Mouse (Mus musculus) lung, postnatal 4 days (tissue): ENCODE measurements around the gene Slc15a3.
A peak's percentile ranks its signal among the peaks of the same experiment; 100 is the strongest.

ENCODE experiments used
- DNase-seq, 2 experiments: peaks; one replicate each; pipeline ENCODE4 v3.0.0; 2021

The Slc15a3 gene

GRCm38 (mm10) chr19:10822534-10822933 lies 17.0 kb upstream of the Slc15a3 start:
- DNase-seq = no peak

GRCm38 (mm10) chr19:10824061-10824460 lies 15.5 kb upstream of the Slc15a3 start:
- no peak for DNase-seq

- DNase-seq = no peak
Observed at GRCm38 (mm10) chr19:10828321-10828720, 11.2 kb upstream of the Slc15a3 start.

GRCm38 (mm10) chr19:10829436-10830175 lies 9.9 kb upstream of the Slc15a3 start, which contains the start of gene Cd6:
Cd6 (minus strand) TSS chr19:10830058.
- DNase-seq = no peak

GRCm38 (mm10) chr19:10831424-10831823 lies 8.1 kb upstream of the Slc15a3 start:
- peak; percentile 83 to 87 for DNase-seq

- peak in 1 of 2 experiments; percentile 22 for DNase-seq
Observed at GRCm38 (mm10) chr19:10832030-10832429, 7.5 kb upstream of the Slc15a3 start.

GRCm38 (mm10) chr19:10833611-10834010 lies 5.9 kb upstream of the Slc15a3 start:
- DNase-seq = no peak

GRCm38 (mm10) chr19:10835671-10836070 lies 3.9 kb upstream of the Slc15a3 start:
- DNase-seq = no peak

- peak; percentile 49 to 61 for DNase-seq
Observed at GRCm38 (mm10) chr19:10841721-10842626, 2.4 kb downstream of the Slc15a3 start.

- DNase-seq = no peak
Observed at GRCm38 (mm10) chr19:10842914-10843313, 3.4 kb downstream of the Slc15a3 start.

- no peak for DNase-seq
Observed at GRCm38 (mm10) chr19:10844206-10844605, 4.7 kb downstream of the Slc15a3 start.

GRCm38 (mm10) chr19:10845454-10845853 lies 5.9 kb downstream of the Slc15a3 start:
- no peak for DNase-seq

- DNase-seq = no peak
Observed at GRCm38 (mm10) chr19:10846150-10846549, 6.6 kb downstream of the Slc15a3 start.

GRCm38 (mm10) chr19:10847311-10848087 lies 8.0 kb downstream of the Slc15a3 start:
- DNase-seq = peak; percentile 49 to 63

GRCm38 (mm10) chr19:10855422-10855821 lies 15.9 kb downstream of the Slc15a3 start:
- no peak for DNase-seq

GRCm38 (mm10) chr19:10856520-10856919 lies 17.0 kb downstream of the Slc15a3 start:
- DNase-seq = no peak

GRCm38 (mm10) chr19:10860072-10860497 lies 20.6 kb downstream of the Slc15a3 start:
- no peak for DNase-seq

GRCm38 (mm10) chr19:10866351-10866750 lies 26.8 kb downstream of the Slc15a3 start:
- DNase-seq = no peak

GRCm38 (mm10) chr19:10867946-10868622 lies 28.6 kb downstream of the Slc15a3 start:
- DNase-seq = no peak

GRCm38 (mm10) chr19:10868623-10869141 lies 29.2 kb downstream of the Slc15a3 start:
- DNase-seq = no peak

- peak; percentile 81 to 85 for DNase-seq
Observed at GRCm38 (mm10) chr19:10869241-10869885, 29.8 kb downstream of the Slc15a3 start.
